Mouse (Mus musculus) spleen, embryonic (tissue): ENCODE results near the gene Gapvd1.

Source experiments
- CTCF ChIA-PET: fragments of 350-600 bp; sonication (Branson Sonifier 250); formaldehyde crosslinking; loops from one replicate; lab custom pipeline; 2022; lab: Charles Lee

The Gapvd1 gene

GRCm38 (mm10) chr2:34754551-34755358, at the start of gene Gapvd1:
Gene Gapvd1 (minus strand): TSS chr2:34755232.
- CTCF ChIA-PET, result interaction anchor here (0.5 to 1.0 kb wide), 3 partner anchors 17 to 942 kb away, joined by 3 read pairs; partner anchors contain the start of gene Hspa5

GRCm38 (mm10) chr2:34804815-34805214, 49.8 kb upstream of the Gapvd1 start:
- CTCF ChIA-PET, result no interaction called here

GRCm38 (mm10) chr2:34804172-34804571, 49.1 kb upstream of the Gapvd1 start:
- CTCF ChIA-PET, result interaction anchor here (0.7 kb wide), 1 partner anchor 19 kb away, joined by 6 read pairs; no protein-coding TSS in a partner anchor

GRCm38 (mm10) chr2:34803746-34804145, 48.7 kb upstream of the Gapvd1 start:
- CTCF ChIA-PET, result interaction anchor here (0.7 kb wide), 1 partner anchor 19 kb away, joined by 6 read pairs; no protein-coding TSS in a partner anchor

GRCm38 (mm10) chr2:34802565-34803245, 47.7 kb upstream of the Gapvd1 start:
- CTCF ChIA-PET, result interaction anchor here (0.6 kb wide), 2 partner anchors 30 to 1432 kb away, joined by 3 to 4 read pairs; no protein-coding TSS in a partner anchor

- CTCF ChIA-PET, result interaction anchor here (0.5 to 0.6 kb wide), 3 partner anchors 29 to 1431 kb away, joined by 3 to 4 read pairs (median 3); no protein-coding TSS in a partner anchor
Measured at GRCm38 (mm10) chr2:34801516-34802482, 46.8 kb upstream of the Gapvd1 start.

GRCm38 (mm10) chr2:34800371-34800770, 45.3 kb upstream of the Gapvd1 start:
- CTCF ChIA-PET, result interaction anchor here (1.1 kb wide), 1 partner anchor 10 kb away, joined by 4 read pairs; no protein-coding TSS in a partner anchor

GRCm38 (mm10) chr2:34799357-34800256, 44.6 kb upstream of the Gapvd1 start, which contains the start of gene Rabepk:
Gene Rabepk (minus strand): TSS chr2:34799912.
- CTCF ChIA-PET, result no interaction called here

- CTCF ChIA-PET, result no interaction called here
Measured at GRCm38 (mm10) chr2:34795426-34795825, 40.4 kb upstream of the Gapvd1 start.

- CTCF ChIA-PET, result no interaction called here
Measured at GRCm38 (mm10) chr2:34794511-34794910, 39.5 kb upstream of the Gapvd1 start.

- CTCF ChIA-PET, result interaction anchor here (0.6 to 1.1 kb wide), 4 partner anchors 9 to 284 kb away, joined by 3 to 8 read pairs (median 4); no protein-coding TSS in a partner anchor
Measured at GRCm38 (mm10) chr2:34792543-34792942, 37.5 kb upstream of the Gapvd1 start.

GRCm38 (mm10) chr2:34790282-34790681, 35.2 kb upstream of the Gapvd1 start:
- CTCF ChIA-PET, result interaction anchor here (1.3 kb wide), 1 partner anchor 10 kb away, joined by 4 read pairs; no protein-coding TSS in a partner anchor

- CTCF ChIA-PET, result interaction anchor here (0.6 to 0.8 kb wide), 2 partner anchors 9 to 120 kb away, joined by 3 read pairs; no protein-coding TSS in a partner anchor
Measured at GRCm38 (mm10) chr2:34784085-34784484, 29.1 kb upstream of the Gapvd1 start.

- CTCF ChIA-PET, result interaction anchor here (0.6 to 0.8 kb wide), 3 partner anchors 10 to 338 kb away, joined by 3 to 6 read pairs (median 3); no protein-coding TSS in a partner anchor
Measured at GRCm38 (mm10) chr2:34783064-34784020, 28.3 kb upstream of the Gapvd1 start.

GRCm38 (mm10) chr2:34777237-34777868, 22.3 kb upstream of the Gapvd1 start:
- CTCF ChIA-PET, result no interaction called here

- CTCF ChIA-PET, result no interaction called here
Measured at GRCm38 (mm10) chr2:34774493-34774892, 19.5 kb upstream of the Gapvd1 start.

GRCm38 (mm10) chr2:34773673-34774072, 18.6 kb upstream of the Gapvd1 start:
- CTCF ChIA-PET, result interaction anchor here (0.6 kb wide), 1 partner anchor 98 kb away, joined by 3 read pairs; no protein-coding TSS in a partner anchor
